Mouse (Mus musculus) CH12.LX (cell line): ENCODE measurements at regions not wholly inside any gene's neighbourhood (a gene's known extent, or its start where the extent isn't known, plus 50 kb on each side); places are given as distances from the start of the nearest gene placed in this dataset.

Source experiments
- DNase-seq: peaks from one replicate; pipeline ENCODE4 v3.0.0-alpha.2; 2013; ENCODE audit errors: extremely low read depth
- H3K27ac ChIP-seq: 2 replicates; pipeline ENCODE4 v1.5.1; 2012; ENCODE audit warnings: low read depth, mild to moderate bottlenecking, control low read depth, moderate library complexity; ENCODE audit not compliant: insufficient read depth
- H3K27me3 ChIP-seq: replicated peaks from 2 replicates; pipeline ENCODE3; 2012; ENCODE audit warnings: inconsistent platforms
- H3K36me3 ChIP-seq, 2 experiments: replicated peaks in 1 of 2; 2 replicates each; pipeline versions ENCODE3 to v1.6.1; 2012; ENCODE audit warnings: inconsistent platforms in 1 of 2, low read length in 1 of 2, mild to moderate bottlenecking in 1 of 2, mixed read lengths in 1 of 2, moderate library complexity in 1 of 2; ENCODE audit not compliant: control insufficient read depth in 1 of 2, insufficient read depth in 1 of 2
- H3K4me1 ChIP-seq, 2 experiments: 2 replicates each; pipeline ENCODE4 v1.6.1; 2012; ENCODE audit warnings: inconsistent platforms in 1 of 2, moderate library complexity in 1 of 2; ENCODE audit not compliant: insufficient read depth in 2 of 2, control insufficient read depth in 1 of 2
- H3K4me2 ChIP-seq: 2 replicates; pipeline ENCODE4 v1.6.1; 2012; ENCODE audit warnings: low read depth, mild to moderate bottlenecking, control low read depth; ENCODE audit not compliant: poor library complexity, insufficient read depth, severe bottlenecking
- H3K4me3 ChIP-seq, 3 experiments: fragments of 150-350 bp in 1 of 3; sonication (generic) in 1 of 3; replicated peaks in 1 of 3; 2 replicates each; pipeline versions ENCODE3 to v1.5.1; 2011 to 2012; ENCODE audit warnings: low read depth in 2 of 3, low read length in 2 of 3, mild to moderate bottlenecking in 2 of 3, moderate library complexity in 2 of 3, control low read depth in 1 of 3, improper control_type of control experiment in 1 of 3, inconsistent platforms in 1 of 3, mixed read lengths in 1 of 3; ENCODE audit not compliant: poor library complexity in 1 of 3
- H3K79me2 ChIP-seq: replicated peaks from 2 replicates; pipeline ENCODE4 v1.6.1; 2012; ENCODE audit warnings: mild to moderate bottlenecking, moderate library complexity; ENCODE audit not compliant: control insufficient read depth, poor library complexity, insufficient read depth, severe bottlenecking; ENCODE audit errors: extremely low read depth
- H3K9ac ChIP-seq: 2 replicates; pipeline ENCODE4 v1.6.1; 2012; ENCODE audit warnings: low read depth, mild to moderate bottlenecking, control low read depth, moderate library complexity; ENCODE audit not compliant: insufficient read depth
- H3K9me3 ChIP-seq: replicated peaks from 2 replicates; pipeline ENCODE3; 2012; ENCODE audit warnings: low read length, inconsistent platforms, mixed read lengths
- BHLHE40 ChIP-seq: IDR thresholded peaks from 2 replicates; pipeline ENCODE4 v1.6.1; 2011; ENCODE audit warnings: mild to moderate bottlenecking, low read depth, low read length, improper control_type of control experiment
- CHD2 ChIP-seq: IDR thresholded peaks from 2 replicates; pipeline ENCODE4 v1.6.1; 2011; ENCODE audit warnings: low read length, improper control_type of control experiment
- E2F4 ChIP-seq: IDR thresholded peaks from 2 replicates; pipeline ENCODE4 v1.6.1; 2011; ENCODE audit warnings: low read depth, low read length, improper control_type of control experiment; ENCODE audit not compliant: insufficient replicate concordance
- EP300 ChIP-seq: IDR thresholded peaks from 2 replicates; pipeline ENCODE4 v1.6.1; 2011; ENCODE audit warnings: low read length, improper control_type of control experiment
- ETS1 ChIP-seq: conservative IDR thresholded peaks from 2 replicates; pipeline ENCODE4 v1.6.1; 2012; ENCODE audit warnings: low read depth, mild to moderate bottlenecking, inconsistent platforms, low read length, improper control_type of control experiment, moderate library complexity
- HCFC1 ChIP-seq: IDR thresholded peaks from 2 replicates; pipeline ENCODE4 v1.6.1; 2012; ENCODE audit warnings: low read depth, mild to moderate bottlenecking, inconsistent platforms, low read length, improper control_type of control experiment
- JUN ChIP-seq: IDR thresholded peaks from 2 replicates; pipeline ENCODE4 v1.6.1; 2011; ENCODE audit warnings: low read depth, mild to moderate bottlenecking, low read length, improper control_type of control experiment, moderate library complexity; ENCODE audit not compliant: insufficient read depth
- JUND ChIP-seq: conservative IDR thresholded peaks from 2 replicates; pipeline ENCODE4 v1.6.1; 2011; ENCODE audit warnings: low read depth, low read length, improper control_type of control experiment
- MAX ChIP-seq: IDR thresholded peaks from 2 replicates; pipeline ENCODE4 v1.6.1; 2011; ENCODE audit warnings: low read length, improper control_type of control experiment
- MAZ ChIP-seq: IDR thresholded peaks from 2 replicates; pipeline ENCODE4 v1.6.1; 2012; ENCODE audit warnings: low read depth, mild to moderate bottlenecking, inconsistent platforms, low read length, improper control_type of control experiment, moderate library complexity
- MXI1 ChIP-seq: IDR thresholded peaks from 2 replicates; pipeline ENCODE4 v1.6.1; 2011; ENCODE audit warnings: mild to moderate bottlenecking, low read depth, low read length, improper control_type of control experiment
- MYC ChIP-seq: IDR thresholded peaks from 2 replicates; pipeline ENCODE4 v1.6.1; 2011; ENCODE audit warnings: low read depth, mild to moderate bottlenecking, improper control_type of control experiment, low read length
- NELFE ChIP-seq: IDR thresholded peaks from 2 replicates; pipeline ENCODE4 v1.6.1; 2011; ENCODE audit warnings: low read depth, low read length, improper control_type of control experiment
- PAX5 ChIP-seq: IDR thresholded peaks from 2 replicates; pipeline ENCODE4 v1.6.1; 2012; ENCODE audit warnings: low read length, inconsistent platforms, mixed read lengths
- RCOR1 ChIP-seq: conservative IDR thresholded peaks from 2 replicates; pipeline ENCODE4 v1.6.1; 2012; ENCODE audit warnings: low read depth, mild to moderate bottlenecking, inconsistent platforms, low read length, improper control_type of control experiment
- SMC3 ChIP-seq: IDR thresholded peaks from 2 replicates; pipeline ENCODE4 v1.6.1; 2011; ENCODE audit warnings: low read depth, low read length, improper control_type of control experiment
- TBP ChIP-seq: conservative IDR thresholded peaks from 2 replicates; pipeline ENCODE4 v1.6.1; 2011; ENCODE audit warnings: low read depth, low read length, improper control_type of control experiment
- USF2 ChIP-seq: conservative IDR thresholded peaks from 2 replicates; pipeline ENCODE4 v1.6.1; 2011; ENCODE audit warnings: low read depth, low read length, improper control_type of control experiment
- ZKSCAN1 ChIP-seq: IDR thresholded peaks from 2 replicates; pipeline ENCODE4 v1.6.1; 2012; ENCODE audit warnings: low read depth, inconsistent platforms, low read length, improper control_type of control experiment, borderline replicate concordance
- ZMIZ1 ChIP-seq: IDR thresholded peaks from 2 replicates; pipeline ENCODE4 v1.6.1; 2012; ENCODE audit warnings: low read depth, mild to moderate bottlenecking, inconsistent platforms, low read length, improper control_type of control experiment
- ZNF384 ChIP-seq: IDR thresholded peaks from 2 replicates; pipeline ENCODE4 v1.6.1; 2012; ENCODE audit warnings: low read depth, low read length, improper control_type of control experiment, inconsistent platforms
- dilution Hi-C: fragments of 300-500 bp; cut with MboI; formaldehyde crosslinking; loops from 2 replicates; pipeline ENCODE4 v1.14.3; 2020; ENCODE audit warnings: low sequenced_read_pairs; ENCODE audit not compliant: extremely low pct_unique_long_range_greater_than_20kb, extremely low pct_ligation_motif_present
- in situ Hi-C: fragments of 300-500 bp; cut with MboI; formaldehyde crosslinking; loops from 3 replicates; pipeline ENCODE4 v1.14.3; 2019; ENCODE audit warnings: low sequenced_read_pairs, low pct_ligation_motif_present, low pct_unique_long_range_greater_than_20kb, mixed read lengths

DNA sequence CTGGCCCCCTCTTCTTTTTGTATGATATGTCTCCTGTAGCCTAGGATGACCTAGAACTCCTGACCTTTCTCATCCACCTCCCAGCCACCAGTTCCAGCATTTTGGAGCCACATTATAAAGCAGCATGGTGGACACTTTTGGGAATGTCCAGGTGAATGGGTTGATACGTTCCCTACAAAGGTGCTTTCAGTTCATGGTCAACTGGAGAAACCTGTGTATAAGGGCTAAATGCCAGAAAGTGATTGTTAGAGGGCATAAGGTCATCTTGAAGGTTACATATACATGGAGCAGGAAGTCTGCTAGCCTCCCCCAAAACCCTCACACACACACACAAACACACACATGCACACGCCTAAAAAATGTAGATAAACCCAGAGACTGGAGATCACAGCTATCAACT is 86.1 kb upstream of the Tbx3 start:
- Histone ChIP-seq H3K27me3 (no peaks in the 10 kb centered on the region), H3K27ac (no peak overlapping the region), H3K36me3 (no peaks in the 10 kb centered on the region), H3K4me1 (no peaks in the 10 kb centered on the region), H3K4me3 (no peak overlapping the region), H3K9ac (no peak overlapping the region), H3K4me2 (no peak overlapping the region), H3K9me3 (peaks cover 75% of the 10 kb centered on the region), H3K79me2 (no peaks in the 10 kb centered on the region)
- TF ChIP-seq EP300 (no peak), MYC (no peak), NELFE (no peak), JUND (no peak), RCOR1 (no peak), TBP (no peak), E2F4 (no peak), PAX5 (no peak), ZMIZ1 (no peak), ZKSCAN1 (no peak), ETS1 (no peak), JUN (no peak), BHLHE40 (no peak), ZNF384 (no peak), USF2 (no peak), HCFC1 (no peak), MAX (no peak), MAZ (no peak)
- in situ Hi-C loops (no loop called here), dilution Hi-C loops (no loop called here)
- DNase-seq: no peak

DNA sequence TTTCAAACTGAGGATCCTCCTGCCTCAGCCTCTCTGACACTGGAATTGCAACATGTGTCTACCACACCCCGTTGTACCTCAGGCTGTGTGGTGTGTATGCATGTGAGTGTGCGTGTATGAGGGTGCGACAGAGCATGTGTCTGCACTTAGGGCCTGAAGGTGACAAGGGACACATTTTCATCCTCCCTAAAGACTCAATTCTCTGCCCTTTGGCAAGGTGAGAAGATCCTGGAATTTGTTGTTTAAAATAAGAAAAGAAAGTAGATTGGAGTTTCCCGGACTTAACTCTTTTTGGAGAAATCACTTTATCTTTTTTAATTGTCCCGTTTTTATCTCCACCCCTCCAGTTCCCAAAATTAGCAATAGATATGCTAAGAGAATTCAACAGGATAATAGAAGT is 85.6 kb upstream of the Tbx3 start:
- Histone ChIP-seq H3K27me3 (no peaks in the 10 kb centered on the region), H3K4me2 (no peak overlapping the region), H3K9me3 (peaks cover 76% of the 10 kb centered on the region), H3K27ac (no peak overlapping the region), H3K4me3 (no peak overlapping the region)
- dilution Hi-C loops: no loop called here
- TF ChIP-seq MYC (no peak), E2F4 (no peak), PAX5 (no peak), JUN (no peak), SMC3 (no peak), MXI1 (no peak), CHD2 (no peak)
- TF ChIP-seq, all 38 proteins: peak for 0
- no peak for DNase-seq
- no peaks in the 10 kb centered on the region for H3K4me1 ChIP-seq
- in situ Hi-C loops: no loop called here
- no peaks in the 10 kb centered on the region for H3K36me3 ChIP-seq
- H3K79me2 ChIP-seq: no peaks in the 10 kb centered on the region
- no peak overlapping the region for H3K9ac ChIP-seq
